Mouse (Mus musculus) cerebellum, adult 11 months (tissue): ENCODE measurements around the gene Sp9.

Source experiments
- DNase-seq: peaks from one replicate; pipeline ENCODE4 v3.0.0; 2022

The Sp9 gene

DNA sequence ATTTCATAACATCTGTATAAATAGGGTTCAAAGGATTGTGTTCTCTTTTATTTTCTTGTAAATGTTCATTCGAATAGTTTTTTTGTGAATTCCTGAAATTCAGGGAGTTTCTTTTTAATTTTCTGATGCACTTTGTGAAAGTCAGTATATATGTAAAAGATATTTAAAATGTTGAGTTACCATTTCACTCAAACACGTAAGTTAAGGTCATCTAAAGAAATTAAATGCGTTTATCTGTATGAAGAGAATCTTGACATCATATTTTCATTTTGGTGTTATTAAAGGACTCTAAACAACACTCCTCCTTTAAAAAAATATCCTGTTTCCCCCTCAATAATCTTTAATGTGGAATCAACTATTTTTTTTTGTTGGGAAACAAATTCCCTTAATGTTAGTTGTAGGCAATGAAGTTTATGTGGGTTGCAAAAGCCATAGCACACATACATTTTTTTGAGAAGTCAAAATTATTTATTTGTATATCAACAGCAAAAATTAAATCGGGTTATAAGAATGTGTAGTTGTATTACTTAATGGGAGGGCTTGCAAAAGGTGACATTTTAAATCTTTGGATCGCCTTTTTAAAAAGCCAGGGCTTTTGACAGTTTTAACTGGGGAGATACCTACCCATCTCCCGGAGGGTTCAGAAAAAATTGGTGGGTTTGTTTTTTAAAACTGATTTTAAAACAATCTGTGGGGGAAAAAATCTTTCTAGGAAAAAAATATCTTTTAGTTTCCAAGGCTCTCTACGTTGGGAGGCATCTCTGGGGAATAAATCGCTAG, 3.7 kb downstream of the Sp9 start:
- DNase-seq = no peak

DNA sequence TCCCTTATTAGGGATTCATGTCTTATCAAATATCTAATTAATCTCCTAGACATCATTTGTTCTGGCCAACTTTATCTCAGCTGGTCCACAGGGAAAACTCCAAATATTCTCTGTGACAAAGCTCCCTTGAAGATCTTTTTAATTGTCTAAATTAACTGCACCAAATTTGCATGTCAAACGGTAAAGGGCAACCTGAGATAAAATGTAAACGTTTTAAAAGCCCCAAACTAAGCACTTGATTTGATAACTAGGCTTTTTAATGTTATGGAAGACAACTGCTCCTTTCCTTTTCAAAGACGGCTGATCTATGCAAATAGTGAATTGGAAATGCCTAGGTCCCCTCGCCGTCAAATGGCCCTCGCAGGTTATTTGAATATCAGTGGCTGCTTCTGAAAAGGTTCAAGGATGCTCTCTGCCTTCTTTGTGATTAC, 4.4 kb downstream of the Sp9 start:
- no peak for DNase-seq

DNA sequence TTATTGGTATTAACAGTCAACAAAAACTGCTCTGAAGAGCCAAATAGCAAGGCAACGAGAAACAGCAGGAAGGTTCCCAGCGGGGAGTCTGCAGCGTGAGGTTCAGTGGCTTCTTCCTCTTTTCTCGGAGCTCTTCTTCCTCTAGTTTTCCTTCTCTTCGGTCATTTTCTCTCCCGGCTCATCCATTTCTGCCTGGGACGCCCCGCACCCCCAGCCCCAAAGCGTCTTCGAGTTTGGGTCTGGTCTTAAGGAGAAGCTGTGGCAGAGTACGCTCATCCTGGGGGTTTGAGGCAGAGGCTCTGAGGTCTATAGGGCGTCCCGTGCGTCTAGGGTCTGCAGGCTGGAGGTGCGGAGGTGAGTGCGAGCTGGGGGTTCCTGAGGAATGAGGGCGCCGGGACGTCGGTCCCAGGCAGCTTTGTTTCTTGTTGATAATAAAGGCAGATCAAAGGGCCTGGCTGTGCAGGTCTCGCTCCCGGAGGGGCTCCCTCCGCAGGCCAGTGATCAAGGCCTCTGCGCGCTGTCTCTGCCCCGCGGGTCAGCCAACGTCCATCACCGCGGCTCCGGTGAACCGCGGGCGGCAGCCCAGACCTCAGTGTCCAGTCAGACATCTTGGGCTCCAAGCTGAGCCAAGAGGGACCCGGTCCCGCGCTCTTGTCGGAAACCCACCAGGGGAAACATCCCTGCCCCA, 5.4 kb downstream of the Sp9 start:
- no peak for DNase-seq

DNA sequence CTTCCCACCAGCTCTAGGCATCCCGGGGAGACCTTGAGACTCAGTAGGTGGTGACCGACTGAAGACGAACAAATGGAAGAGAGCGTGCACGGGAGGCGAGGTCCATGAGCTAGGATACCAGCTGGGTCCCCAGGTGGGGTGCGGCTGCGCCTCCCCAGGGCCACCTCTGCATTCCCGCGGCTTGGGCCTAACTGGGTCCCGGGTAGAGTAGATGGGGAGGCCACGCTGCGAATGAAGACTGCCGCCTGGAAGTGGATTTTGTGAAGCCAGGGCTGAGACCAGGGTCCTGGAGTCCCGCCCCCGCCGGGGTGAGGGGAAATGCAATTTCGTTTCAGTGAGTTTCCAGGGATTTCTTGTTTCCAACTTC, 6.0 kb downstream of the Sp9 start:
- no peak for DNase-seq

DNA sequence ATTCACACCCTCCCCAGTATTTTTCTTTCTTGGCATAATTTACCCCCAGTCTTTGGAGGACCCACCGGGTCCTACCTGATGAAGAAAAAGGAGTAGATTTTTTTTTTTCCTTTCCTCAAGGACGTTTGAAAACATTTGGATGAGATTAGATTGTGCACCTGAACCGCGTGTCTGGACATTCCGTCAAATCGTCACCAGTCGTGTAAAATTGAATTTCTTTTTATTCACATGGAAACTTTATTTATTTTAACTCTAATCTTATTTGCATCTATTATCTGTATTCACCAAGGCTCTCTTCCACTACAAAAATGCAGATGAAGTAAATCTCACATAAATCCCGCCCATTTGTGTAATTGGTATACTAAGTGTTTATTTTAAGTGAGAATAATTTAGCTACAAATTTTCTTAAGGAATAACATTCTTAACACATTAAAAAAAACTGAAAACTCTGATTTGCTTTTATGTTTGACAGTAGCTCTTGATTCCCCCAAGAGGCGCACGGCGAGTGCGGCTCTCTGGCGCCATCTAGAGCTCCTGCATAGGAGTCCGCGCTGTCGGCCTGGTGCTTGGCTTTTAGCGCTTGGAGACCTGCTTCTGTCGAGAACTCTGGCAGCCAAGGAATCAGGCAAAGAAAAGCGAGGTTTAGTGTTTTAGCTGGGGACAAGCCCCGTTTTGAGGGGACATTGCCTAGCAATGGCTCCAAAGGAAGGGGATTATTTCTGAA, 6.6 kb downstream of the Sp9 start:
- DNase-seq = peak; percentile 76

DNA sequence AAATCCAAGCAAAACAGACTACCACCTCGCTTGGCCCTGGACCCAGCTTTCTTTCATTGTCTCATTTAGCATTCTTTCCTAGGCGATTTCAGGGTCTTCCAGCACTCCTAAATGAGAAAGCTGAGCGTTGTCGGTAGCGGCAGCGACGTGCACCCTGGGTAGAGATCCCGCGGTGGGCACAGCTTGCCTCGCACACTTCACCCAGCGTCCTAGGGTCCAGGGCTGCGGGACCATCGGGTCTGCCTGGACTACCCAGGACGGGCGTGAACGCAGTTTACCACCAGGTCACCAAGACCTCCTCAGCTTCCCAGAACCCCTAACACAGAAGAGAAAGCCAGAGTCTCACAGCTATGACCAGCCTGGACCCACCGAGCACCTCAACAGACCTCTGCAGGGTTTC, 7.1 kb downstream of the Sp9 start:
- DNase-seq = no peak

DNA sequence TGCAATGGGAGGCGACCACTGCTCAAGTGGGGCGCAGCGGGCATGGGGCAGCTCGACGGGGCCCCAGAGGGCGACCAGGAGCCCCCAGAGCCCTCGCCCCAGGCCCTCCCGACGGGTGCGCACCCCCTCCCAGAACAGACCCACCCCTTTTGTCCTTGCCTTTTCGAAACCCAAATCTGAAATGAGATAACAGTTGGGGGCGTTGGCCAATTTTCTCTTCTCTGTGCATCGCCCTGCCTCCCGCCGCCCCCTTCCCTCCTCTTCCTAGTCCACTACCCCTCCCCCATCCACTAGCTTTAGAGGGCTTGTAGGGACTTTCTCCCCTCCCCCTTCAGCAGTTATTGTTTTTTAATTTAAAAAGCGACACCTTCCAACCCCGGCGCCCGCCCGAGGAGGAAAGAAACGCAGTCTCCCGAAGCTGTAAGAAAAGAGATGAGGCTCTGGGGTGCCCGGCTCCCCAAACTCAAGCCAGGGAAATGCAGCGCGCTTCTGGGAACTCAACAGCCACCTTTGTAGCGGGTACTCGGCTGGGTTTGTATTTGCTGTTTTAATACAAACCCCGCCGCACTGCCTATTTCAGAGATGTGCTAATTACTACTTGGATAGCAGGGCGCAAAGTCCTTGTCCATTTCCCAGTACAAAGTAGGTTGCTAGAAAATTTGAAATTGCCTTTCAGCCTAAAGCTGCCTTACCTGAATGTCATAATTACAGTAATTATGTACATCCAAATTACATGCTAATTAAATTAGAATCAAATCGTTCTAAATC, 7.7 kb downstream of the Sp9 start:
- no peak for DNase-seq

DNA sequence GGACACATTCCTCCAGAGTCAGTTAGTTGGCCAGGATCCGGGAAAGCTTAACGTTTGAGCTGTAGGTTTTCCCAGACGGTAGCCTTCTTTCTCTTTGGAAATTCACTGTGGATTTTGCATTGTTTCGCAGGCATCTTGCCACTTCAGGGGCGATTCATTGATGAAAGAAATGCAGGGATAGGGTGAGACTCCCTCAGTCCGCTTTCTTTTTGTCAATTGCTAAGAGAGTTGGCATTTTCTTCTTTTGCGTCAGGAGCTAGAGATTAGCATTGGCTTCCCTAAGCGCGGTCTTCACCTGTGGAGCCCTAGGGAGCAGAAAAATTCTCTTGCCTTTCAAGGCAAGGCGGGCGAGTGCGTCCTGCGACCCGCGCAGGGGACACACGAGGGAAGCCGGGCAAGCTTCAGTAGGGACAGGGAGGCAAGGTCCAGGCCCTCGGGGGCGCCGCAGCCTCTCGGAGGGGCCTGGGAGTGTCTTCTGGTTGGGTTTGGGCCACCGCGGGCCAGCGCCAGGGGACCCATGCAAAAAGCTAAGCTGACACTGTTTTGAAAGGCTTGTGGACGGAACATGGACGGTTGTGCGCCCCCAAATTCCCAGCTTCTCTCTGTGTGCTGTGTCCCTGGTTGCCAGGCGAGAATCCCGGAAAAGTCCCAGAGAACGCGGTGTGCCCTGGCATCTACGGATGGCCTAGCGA, 8.8 kb downstream of the Sp9 start:
- DNase-seq = no peak

DNA sequence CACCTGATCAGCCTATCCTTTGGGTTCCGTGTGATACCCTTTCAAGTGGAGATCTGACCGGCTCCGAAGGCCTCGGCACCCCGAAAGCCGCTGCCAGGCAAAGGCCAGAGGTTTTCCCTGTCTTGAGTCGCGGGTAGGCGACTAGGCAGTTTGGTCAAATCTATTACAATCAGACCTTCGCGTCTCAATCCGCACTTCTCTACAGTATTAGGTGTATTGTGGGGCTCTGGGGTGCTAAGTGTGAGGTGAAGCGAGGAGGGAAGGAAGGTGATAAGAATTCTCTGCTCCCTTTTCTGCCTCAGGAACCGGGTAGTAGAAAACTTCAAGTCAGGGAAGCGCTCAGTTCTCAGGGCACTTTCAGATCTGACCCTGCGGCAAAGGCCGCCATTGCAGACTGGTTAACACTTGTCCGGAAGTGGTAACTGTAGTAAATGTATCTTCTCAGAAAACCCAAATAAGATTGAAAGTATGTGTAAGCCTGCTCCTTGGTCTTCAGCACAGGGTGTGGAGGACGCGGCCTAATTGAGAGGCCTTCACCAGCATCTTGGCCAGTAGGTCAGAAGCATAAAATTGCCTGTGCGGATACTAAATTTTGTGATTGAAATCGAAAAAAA, 9.4 kb downstream of the Sp9 start:
- DNase-seq = no peak

DNA sequence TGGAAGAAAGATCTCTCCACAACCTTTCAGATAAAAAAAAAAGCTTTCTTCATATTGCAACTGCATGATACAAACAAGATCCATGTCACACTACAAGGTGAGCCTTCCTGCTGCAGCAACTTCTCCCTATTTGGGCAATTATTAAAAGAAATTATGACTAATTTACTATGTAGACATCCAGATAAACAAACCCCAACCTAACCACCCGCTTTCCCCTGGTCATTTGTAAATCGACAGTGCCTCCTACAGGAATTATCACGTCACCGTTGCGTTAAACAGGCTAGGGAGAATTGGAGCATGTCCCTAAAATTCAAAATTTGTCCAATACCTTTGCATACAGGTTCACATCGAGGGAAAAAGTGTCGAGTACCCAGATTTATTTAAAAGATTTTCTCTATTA, 10.0 kb downstream of the Sp9 start:
- no peak for DNase-seq

DNA sequence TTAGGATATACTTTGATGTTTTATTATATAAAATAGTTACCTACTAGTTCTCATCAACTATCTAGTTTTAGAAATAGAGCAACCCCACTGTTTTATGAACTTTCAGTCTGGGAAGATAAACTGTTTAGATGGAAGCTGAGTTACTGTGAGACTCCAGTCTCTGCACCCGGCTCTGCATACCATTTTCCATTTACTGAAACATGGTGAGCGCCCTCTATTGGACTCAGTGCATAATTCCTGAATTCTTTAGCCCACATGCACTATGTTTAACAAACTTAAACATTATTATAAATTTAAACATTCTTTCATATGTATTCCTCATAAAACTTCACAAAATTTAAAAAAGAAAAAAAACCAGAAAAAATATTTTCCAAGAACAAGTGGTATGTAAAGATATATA, 13.9 kb downstream of the Sp9 start:
- no peak for DNase-seq

DNA sequence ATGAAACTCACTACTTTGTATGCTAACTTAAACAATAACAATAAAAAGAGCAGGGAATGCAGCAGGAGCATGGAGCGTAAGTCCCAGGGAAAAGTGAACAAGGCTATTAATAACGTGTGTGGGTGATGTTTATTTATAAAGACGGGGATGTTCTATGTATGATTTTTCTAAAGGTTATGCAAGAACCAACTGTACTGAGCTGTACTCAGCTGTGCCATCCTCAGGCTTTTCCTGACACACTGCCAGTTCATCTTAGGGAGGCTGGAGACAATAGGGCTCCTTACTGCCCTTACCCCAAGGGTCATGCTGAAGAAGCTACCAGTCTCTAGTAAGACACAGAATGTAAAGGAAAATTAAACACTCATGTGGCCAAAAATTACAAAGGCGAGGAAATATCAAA, 19.4 kb downstream of the Sp9 start:
- DNase-seq = no peak

DNA sequence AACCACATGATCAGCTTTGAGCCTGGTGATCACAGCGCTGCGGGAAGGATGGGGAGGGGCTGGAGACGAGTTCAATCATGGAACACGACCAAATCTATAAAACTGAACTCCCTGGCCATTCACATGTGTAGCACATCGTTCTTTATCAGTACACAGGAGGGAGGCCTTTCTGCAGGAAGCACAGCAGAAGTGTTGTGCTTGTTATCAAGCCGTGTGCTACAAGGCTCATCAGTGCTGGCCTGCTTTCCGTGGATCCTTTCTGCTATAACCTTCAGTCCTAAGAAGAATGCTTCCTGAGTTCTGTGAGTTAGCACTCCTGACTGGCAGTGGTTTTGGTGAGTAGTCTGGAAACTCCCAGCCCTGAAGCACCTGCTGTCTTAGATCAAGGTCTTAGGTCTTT, 23.3 kb downstream of the Sp9 start:
- no peak for DNase-seq

DNA sequence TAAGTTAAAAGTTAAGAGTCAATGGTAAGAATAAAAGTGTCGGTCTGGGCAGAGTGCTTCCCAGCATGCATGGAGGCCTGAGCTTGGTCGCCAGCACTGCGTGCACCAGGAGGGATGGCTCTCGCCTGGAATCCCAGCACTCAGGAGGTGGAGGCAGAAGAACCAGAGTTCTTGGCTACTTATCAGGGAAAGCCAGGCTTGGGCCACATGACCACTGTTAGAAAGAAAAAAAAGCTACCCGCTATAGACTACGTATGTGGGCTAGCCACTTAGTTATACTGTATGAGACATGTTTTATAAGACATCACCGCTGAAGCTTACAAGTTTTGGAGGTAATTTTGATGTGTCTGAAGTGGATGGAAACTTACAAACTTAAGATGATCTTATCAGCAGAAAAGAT, 26.4 kb downstream of the Sp9 start:
- DNase-seq = no peak

DNA sequence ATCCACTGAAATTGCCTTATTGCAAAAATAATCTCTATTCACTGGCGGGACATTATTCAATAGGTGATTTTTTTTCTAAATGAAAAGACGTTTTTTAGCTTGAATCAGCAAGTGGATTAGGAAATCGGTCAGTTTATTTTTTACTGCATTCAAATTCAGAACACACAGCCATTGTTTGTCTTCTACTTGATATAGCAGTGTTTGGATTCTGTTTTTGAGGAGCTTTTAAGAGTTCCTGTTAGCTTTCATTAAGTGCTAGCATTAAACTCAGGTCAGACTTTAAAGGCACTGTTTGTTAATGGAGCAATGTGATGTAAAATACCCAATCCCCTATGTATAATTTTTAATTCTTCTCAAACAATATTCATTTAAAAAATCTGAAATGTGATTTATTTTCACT, 27.1 kb downstream of the Sp9 start:
- DNase-seq = no peak

DNA sequence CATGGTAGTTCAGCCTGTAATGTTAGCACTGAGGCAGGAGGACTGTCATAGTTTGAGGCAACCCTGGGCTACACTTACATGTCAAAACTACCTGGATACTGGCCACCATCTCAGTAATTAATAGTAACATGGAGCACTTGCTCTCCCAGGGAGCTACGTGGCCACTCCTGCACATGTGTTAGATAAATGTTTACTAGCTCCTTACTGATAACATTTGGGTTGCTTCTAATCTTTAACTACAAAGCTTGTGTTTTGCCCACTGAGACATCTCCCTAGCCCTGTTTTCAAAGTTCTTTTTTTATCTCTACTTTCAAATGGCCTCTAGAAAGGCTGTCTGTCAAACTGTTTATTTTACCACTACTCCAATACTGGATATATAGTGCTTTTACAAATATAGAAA, 30.3 kb downstream of the Sp9 start:
- DNase-seq = no peak

DNA sequence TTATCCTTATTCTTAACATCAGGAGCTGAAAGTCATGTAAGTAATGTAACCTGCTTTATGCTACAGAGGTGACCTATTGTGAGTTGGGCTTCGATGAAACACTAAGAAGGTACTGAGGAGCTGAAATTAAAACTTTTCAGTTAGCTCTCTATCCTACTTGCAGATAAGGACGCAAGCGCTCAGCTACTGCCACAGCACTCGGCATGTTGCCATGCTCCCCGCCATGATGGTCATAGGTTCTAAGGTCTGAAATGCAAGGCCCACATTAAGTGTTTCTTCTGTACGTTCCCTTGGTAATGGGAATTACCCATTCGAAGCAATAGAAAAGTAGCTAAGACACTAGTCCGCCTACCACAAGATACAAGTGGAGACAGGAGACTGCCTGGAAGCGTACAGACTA, 31.0 kb downstream of the Sp9 start:
- no peak for DNase-seq

DNA sequence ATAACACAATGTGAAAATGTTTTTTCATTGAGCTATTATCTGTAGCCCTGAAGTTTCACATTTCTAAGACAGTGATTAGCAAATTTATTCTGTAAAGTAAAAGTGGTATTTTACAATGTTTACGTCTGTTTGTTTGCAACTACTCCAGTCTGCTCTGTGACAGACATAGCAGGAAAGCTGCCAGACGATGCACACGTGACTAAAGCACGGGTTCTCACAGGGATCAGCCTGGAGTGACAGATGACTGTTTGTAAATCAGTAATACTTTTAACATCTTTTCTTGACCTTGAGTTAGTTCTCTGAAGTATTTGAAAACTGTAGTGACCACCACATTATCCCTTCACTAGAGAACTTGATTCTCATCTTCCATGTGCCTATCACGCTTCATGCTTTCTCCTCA, 32.8 kb downstream of the Sp9 start:
- DNase-seq = no peak

DNA sequence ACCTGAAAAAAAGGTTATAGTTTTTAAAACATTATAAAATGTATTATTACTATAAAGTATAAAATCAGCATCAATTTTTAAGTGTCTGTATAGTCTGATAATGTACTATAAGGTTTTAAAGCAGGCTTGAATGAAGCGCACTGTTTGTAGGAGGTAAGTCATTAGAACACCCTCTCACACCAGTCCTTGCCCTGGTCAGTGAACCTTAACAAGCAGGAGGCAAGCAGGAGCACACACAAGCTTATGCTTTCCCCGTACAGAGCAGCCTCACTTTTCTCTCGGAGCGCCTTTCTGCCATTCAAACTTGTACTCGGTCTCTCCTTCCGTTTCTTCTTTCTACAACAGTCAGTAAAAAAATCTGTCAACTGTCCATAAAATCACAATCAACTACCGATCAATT, 34.3 kb downstream of the Sp9 start:
- no peak for DNase-seq

DNA sequence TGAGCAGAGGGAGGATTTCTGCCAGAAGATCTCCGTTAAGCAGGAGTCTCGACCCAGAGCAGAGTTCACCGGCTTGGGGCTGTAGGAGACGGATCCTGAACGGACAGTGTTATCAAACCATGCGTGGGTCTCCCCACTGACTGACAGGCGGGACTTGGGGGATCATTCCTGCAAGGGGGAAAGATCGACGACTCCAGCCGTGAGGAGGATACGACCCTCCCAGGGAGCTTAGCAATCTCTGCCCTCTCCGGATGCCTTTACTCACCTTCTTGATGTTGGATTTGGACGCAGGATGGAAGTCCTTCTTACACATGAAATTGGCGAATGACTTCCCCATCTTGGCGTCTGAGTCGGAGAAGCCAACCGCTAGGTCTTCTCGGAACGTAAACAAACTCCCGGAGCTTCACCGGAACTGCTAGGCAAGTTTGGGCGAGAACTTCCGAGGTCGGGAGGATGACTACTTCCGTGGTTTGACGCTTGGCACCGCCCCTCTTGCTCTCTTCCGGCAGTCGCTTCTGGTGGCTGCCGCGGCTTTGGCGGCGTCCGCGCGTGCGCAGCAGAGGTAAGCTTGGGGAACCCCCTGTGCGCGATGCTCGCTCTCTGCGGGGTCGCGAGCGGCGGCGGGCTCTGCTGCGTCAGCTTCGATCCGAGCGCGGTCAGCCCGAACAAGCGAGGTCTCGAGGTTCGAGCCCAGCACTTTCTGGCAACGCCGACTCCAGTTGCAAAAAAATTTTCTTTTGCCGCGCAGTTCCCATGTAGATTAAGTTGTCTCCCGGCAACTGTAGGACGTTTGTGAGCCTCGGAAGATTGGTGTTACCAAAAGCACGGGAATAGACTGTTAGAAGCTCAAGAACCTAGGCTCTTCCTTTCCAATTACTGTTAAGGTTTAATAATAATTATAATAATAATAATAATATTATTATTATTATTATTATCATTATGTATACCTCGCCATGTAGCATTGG, 40.7 kb downstream of the Sp9 start, which contains the start of the genes Scrn3 and Cir1:
TSS of gene Scrn3 (plus strand) at position 450 of the 965 bp plus-strand sequence.
TSS of gene Cir1 (minus strand) at position 550 of the 965 bp plus-strand sequence.
- DNase-seq = peak; percentile 94

DNA sequence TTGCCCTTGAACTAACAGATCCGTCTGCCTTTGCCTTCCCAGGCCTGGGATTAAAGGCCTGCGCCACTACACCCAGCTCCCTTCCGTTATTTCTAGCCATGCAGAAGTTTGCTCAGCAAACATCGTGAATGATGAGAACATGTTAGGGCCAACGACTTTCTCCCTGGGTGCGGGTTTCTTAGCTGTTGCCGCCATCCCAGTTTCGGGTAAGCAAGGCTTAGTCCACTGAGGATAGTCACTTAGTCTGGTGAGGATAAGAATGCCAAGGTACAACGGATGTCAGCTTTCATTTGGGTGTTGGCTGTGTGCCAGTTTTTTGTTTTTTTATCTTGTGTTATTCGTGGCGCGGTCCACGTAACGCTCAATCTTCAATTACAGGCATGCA, 41.4 kb downstream of the Sp9 start:
- DNase-seq = peak; percentile 42
